Mouse (Mus musculus): ENCODE measurements around the gene Pknox2.

Gene Pknox2

DNA sequence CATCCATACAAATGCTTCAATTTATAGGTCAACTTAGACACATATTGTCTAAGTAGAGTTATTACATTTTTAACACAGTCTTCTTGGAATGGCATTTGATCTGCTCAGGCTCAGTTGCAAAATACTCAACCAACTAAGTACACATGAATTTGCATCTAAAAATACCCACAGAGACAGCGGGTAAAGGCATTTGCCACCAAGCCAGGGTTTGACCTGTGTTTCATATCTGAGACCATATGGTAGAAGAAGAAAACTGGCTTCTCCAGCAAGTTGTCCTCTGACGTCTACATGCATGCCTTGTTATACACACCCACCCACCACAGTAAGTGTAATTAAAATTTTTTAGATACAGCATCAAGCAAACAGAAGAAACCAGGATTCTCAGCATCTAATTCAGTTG lies 273.4 kb downstream of the Pknox2 start:
- no peak for DNase-seq

DNA sequence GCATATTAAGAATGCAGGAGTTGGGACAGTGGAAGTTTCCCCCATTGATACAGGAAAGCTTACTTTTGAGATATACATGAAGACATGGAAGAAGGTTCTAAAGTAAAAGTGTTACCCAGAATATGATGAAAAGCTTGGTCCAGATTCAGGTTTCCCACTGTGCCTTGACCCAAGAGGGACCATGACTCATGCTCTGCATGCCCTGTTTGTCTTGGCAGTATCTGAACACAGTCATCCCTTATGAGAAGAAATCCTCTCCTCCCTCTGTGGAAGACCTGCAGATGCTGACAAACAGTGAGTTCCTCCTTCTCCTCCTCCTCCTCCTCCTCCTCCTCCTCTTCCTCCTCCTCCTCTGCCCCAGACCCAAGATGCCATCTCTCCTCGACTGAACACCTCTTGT lies 276.9 kb downstream of the Pknox2 start:
- DNase-seq, result no peak

DNA sequence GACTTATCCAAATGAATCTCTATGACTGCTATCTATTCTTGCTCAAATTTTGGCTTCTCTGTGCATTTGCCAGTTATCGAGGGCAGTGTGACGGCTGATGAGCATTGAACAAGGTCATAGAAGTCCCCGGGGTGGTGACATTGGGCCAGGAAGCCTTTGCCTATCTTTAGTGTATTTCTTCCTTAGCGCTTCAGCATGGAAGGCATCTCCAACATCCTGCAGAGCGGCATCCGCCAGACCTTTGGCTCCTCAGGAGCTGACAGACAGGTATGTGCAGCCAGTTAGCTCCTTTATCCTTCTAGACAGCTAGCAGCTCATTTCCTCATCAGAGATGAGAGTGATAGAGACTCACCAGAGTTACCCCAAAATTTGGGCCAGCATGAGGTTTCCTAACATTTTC lies 278.5 kb downstream of the Pknox2 start:
- DNase-seq, result no peak

DNA sequence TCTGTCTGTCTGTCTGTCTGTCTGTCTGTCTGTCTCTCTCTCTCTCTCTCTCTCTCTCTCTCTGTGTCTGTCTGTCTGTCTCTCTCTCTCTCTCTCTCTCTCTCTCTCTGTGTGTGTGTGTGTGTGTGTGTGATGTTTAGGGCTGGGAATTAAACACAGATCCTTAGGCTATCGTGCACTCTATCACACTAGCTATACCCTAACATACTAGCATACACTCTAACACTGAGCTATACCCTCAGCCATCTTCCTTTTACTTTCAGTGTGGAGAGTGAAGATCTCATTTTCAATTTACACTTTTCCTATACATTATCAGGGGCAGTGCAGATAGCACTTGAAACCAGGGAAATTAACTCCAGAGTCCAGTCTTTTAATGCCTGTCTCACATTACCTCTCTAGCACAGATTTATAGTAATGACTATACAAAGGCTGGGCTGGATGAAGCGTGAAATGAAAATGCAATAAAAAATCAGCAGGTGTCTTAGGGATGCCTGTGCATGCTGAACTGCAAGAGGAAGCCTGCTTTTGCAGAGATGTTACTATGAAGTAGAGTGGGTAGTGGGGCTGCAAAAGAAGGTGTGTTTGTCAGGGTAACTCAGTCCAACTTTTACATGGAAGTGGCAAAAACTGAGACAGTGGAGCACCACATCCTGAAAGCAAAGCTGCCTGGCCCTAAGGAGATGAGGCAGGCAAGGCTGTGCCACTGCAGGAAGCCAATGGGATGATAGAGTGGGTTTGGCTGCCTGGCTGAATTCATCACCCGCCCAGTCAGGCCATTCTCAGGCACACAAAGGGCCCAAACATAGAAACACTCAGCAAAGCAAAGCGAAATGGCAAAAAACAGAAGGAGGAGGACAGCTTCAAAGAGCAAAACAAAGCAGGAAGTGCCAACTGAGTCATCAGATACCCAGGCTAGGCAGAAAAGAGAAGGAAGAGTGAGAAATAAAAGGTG lies 282.1 kb downstream of the Pknox2 start:
- no peak for DNase-seq

DNA sequence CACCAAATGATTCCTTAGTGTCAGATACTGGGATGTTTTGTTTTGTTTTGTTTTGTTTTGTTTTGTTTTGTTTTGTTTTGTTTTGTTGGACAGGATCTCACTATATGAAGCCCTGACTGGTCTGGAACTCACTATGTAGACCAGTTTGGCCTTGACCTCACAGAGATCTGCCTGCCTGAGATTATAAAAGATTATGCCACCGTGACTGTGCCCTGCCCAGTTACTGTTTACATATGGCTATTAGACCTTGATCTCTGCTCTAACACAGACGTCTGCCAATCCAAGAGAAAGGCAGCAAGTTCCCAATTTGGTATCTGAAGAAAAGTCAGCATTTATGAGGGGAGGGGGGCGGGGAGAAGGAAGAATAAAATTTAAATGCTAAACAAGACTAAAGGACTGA lies 283.5 kb downstream of the Pknox2 start:
- no peak for DNase-seq

DNA sequence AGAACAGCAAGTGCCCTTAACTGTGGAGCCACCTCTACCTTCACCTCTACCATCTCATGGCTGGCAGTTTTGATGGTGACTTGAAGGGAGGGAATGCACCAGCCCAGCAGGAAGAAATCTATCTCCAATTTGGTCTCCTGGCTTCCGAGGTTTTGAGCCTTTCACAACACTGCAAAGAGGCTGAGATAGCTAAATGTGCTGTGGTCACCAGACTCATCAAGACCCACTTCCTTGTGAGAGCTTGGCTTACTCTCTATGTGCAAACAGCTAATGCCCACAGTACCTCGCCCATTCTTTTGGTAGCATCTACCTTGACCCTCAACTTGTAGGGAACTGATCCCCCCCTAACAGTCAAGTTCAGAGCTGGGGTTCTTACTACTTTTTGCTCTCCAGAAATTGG lies 284.6 kb downstream of the Pknox2 start:
- DNase-seq, result no peak

DNA sequence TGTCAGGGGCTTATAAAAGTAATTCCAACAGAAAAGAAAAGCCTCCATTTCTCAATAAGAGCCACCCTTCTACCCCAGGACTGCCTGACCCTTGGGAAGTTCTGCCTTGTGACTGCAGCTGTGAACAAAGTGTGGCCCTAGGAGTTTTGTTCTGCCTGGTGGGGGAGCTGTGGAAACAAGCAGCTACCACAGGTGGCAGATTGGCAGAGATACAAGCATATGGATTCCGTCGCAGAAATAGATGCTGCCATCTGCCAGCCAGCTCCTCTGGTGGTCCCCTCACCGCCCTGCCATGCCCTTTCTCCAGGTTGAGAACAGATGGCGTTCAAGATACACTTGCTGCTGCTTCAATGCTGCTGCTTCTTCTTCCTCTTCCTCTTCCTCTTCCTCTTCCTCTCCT lies 288.5 kb downstream of the Pknox2 start:
- DNase-seq, result no peak

DNA sequence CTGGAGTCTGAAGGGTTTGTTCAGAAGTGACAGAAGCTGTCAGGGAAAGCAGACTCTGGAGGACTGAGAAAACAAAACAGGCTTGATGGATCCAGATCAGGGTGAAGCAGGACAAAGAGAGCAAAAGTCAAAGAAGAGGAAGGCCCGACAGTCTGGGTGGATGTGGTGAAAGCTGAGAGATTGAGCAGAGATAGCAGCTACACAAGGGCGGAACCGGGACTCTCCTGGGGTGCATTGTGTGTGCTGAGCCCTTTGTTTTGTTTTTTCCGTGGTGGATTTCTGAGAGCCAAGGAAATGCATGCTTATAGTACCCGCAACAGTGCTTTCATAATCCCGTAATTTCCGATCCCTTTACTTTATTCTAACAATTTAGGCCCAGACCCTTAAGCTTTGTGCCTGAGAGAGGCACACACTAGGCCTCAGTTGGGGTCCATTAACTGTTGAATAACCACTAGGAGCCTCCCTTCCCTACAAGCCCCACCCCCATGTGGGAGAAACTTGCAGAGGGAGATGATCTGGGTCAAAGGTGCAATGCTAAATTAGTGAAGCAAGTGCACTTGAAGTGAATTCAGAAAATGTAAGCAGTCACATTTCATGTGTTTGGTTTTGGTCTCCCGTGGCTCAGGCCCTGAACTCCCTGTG lies 289.6 kb downstream of the Pknox2 start:
- DNase-seq, result no peak

DNA sequence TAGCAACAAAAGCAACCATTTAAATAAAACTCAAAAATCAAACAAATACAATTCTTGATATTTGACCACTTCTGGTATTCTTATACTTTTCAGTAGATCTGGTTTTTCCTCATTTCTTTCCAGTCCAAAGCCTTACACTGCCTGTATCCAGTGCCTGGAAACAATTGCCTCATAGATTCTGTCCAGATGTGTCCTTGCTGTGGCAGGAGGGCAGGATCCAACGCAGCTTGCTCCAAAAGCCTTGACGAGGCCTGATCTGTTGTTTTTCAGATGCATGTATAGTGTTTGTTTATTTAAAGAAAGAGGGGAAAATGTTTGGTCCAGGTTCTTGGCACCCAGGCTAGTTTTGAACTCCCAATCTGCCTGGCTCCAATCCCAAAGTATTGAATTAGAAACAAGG lies 290.9 kb downstream of the Pknox2 start:
- no peak for DNase-seq

DNA sequence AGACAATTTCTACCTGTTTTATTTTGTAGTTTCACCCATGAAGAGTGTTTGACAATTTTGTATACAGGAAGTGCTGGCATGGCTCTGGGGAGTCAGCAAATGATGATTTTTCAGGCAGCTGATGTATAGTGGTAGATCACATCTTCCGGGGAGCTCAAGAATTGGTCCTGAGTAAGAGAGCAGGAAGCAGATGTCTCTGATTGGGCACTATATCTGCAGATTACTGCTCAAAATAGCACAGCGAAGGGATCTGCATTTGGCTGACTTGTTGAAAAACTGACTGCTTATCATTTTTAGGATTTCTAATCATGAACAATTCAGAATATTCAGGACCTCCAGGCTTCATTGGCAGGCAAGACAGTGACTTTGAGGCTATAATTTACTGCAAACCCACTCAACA lies 295.0 kb downstream of the Pknox2 start:
- DNase-seq, result no peak

DNA sequence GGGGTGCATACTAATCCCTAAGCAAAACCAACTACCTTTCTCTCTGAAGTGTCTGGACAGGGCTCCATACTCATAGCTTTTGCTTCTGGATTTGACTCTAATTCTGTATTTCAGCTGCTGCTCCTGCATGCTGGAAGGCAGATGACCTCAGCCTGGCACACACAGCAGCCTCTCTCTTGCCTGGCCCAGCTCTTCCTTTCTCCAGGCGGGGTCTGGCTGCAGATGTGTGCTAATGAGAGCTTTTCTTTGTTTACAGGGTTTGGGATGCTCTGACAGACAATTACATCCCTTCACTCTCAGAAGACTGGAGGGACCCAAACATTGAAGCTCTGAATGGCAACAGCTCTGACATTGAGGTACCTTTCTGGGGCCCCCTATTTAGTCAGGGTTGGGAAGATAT lies 297.1 kb downstream of the Pknox2 start:
- DNase-seq, result no peak

DNA sequence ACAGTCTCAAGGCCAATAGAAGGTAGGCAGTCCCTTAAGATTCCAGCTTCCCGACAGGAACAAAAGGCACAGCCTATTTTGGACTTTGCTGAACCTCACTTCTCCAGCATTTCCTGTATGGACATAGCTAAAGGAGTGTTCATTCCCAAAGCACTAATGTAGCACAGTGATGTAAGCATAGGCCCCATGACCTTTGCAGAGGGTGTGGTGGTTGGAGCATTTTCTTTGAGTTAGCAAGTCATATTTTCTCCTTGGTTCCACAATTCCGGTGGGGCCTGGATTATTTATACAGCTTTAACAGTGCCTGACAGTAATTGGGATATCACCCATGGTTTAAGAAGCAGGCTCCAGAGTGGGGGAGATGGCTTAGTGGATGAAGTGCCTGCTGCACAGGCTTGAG lies 298.5 kb downstream of the Pknox2 start:
- DNase-seq, result no peak

DNA sequence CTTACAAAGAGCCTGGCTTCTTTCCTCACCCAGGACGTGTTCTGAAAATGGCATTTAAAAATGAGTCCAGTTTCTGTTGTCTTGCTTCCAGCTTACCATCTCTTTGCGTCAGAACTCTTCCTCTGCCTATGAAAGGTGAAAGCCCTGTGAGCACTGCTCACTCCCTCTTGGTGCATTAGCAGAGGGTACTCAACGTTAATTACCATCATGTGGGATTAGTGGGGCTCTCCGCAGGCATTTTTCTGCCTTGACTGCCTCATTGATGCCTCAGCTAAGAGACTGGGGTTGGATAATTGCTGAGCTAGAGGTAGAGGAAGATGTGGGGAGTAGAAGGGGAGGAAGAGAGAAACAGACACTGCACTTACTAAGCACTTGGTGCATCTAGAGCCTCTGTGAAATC lies 300.9 kb downstream of the Pknox2 start:
- no peak for DNase-seq

Measured in kidney, postnatal 10 days (tissue).